Mouse (Mus musculus): ENCODE measurements at regions not wholly inside any gene's neighbourhood (a gene's known extent, or its start where the extent isn't known, plus 50 kb on each side); places are given as distances from the start of the nearest gene placed in this dataset.

- no peak for TF ChIP-seq CTCF (IDR thresholded peaks at IDR 0.05)
- TF ChIP-seq POLR2A (IDR thresholded peaks at IDR 0.05; ENCODE audit: insufficient read depth, low read depth, low read length), result no peak
- no peak for TF ChIP-seq EP300 (IDR thresholded peaks at IDR 0.05; ENCODE audit: insufficient read depth, low read depth, low read length)
These were observed 130.2 kb upstream of the Fbxo11 start for GRCm38 (mm10) chr17:88195303-88195702.
